Mouse (Mus musculus) heart, postnatal 0 days (tissue): ENCODE data around the gene Pdhb. TPM values are rescaled to one million over a fixed set of nuclear protein-coding genes. Genes with fewer than 3 reads are reported as not detected.

Experiments
- ATAC-seq: fragments of 200-750 bp; cut with Nextera tagmentation; 2 replicates; pipeline ENCODE4 v1.8.0; 2017; ENCODE audit warnings: low read depth, moderate number of reproducible peaks, moderate library complexity; ENCODE audit not compliant: insufficient read depth
- DNase-seq: peaks from one replicate; pipeline ENCODE4 v3.0.0-alpha.2; 2016; ENCODE audit warnings: low spot score
- H3K27ac ChIP-seq: fragments of 300-500 bp; sonication (generic); 2 replicates; pipeline ENCODE4 v1.5.1; 2014; ENCODE audit warnings: low read depth, mild to moderate bottlenecking
- H3K27me3 ChIP-seq: fragments of 300-500 bp; sonication (generic); 2 replicates; pipeline ENCODE4 v1.6.1; 2014; ENCODE audit warnings: low read length, mixed read lengths; ENCODE audit not compliant: control insufficient read depth, insufficient read depth
- H3K36me3 ChIP-seq: fragments of 300-500 bp; sonication (generic); replicated peaks from 2 replicates; pipeline ENCODE4 v1.6.1; 2014; ENCODE audit warnings: low read length, mixed read lengths; ENCODE audit not compliant: control insufficient read depth, insufficient read depth
- H3K4me1 ChIP-seq: fragments of 300-500 bp; sonication (generic); 2 replicates; pipeline ENCODE4 v1.6.1; 2014; ENCODE audit warnings: antibody characterized with exemption; ENCODE audit not compliant: control insufficient read depth, insufficient read depth
- H3K4me2 ChIP-seq: fragments of 300-500 bp; sonication (generic); 2 replicates; pipeline ENCODE4 v1.6.1; 2014; ENCODE audit warnings: low read depth, mild to moderate bottlenecking, low read length, moderate library complexity
- H3K4me3 ChIP-seq: fragments of 300-500 bp; sonication (generic); 2 replicates; pipeline ENCODE4 v1.5.1; 2014; ENCODE audit warnings: low read depth, low read length
- H3K9ac ChIP-seq: fragments of 300-500 bp; sonication (generic); replicated peaks from 2 replicates; pipeline ENCODE4 v1.6.1; 2014; ENCODE audit warnings: low read depth, low read length, mixed read lengths
- H3K9me3 ChIP-seq: fragments of 300-500 bp; sonication (generic); replicated peaks from 2 replicates; pipeline ENCODE4 v1.6.1; 2016; ENCODE audit warnings: low read length; ENCODE audit not compliant: control insufficient read depth
- CTCF ChIP-seq: IDR thresholded peaks from 2 replicates; pipeline ENCODE4 v1.5.1; 2016; ENCODE audit warnings: antibody characterized with exemption, control low read depth, low read depth
- EP300 ChIP-seq: IDR thresholded peaks from 2 replicates; pipeline ENCODE4 v1.6.1; 2016; ENCODE audit warnings: antibody characterized with exemption, low read depth
- WGBS: fragments of 180-500 bp; shearing (Covaris S2); extraction: QIAGEN DNeasy Blood & Tissue Kit; methylation state at CpG from one replicate; pipeline ENCODE4 v1.1.7; 2014; 5-methylcytosine and 5-hydroxymethylcytosine counted together
- polyA plus RNA-seq: library from polyadenylated mRNA; unstranded; fragments of >200 nt; fragmentation: Nextera tagmentation; extraction: Ambion mirVana; gene quantifications from 2 replicates; pipeline ENCODE4 v1.2.1, GENCODE M21; 2015
- total RNA-seq: library from RNA; depleted of rRNA; stranded (reverse); fragments of >200 nt; gene quantifications from 2 replicates; pipeline ENCODE4 v1.2.3, GENCODE M21; 2014; ENCODE audit warnings: low replicate concordance; rRNA removed

Pdhb gene
- total and polyA plus RNA-seq, 2 experiments from 2014 or later: 535 to 1,048 TPM

- Histone ChIP-seq H3K4me3 (no peak overlapping the region), H3K4me2 (no peak overlapping the region), H3K27ac (no peak overlapping the region), H3K9ac (no peak overlapping the region), H3K27me3 (no peaks in the 10 kb centered on the region), H3K36me3 (peaks cover 28% of the 10 kb centered on the region), H3K9me3 (no peaks in the 10 kb centered on the region), H3K4me1 (no peaks in the 10 kb centered on the region)
- DNase-seq (no peak), ATAC-seq (no peak)
- 91% methylated on average over 5 of the region's 5 CpGs for WGBS
- TF ChIP-seq EP300 (no peak), CTCF (no peak)
Observed at GRCm38 (mm10) chr14:8119454-8119853, 53.4 kb downstream of the Pdhb start.

GRCm38 (mm10) chr14:8117371-8117770 is 55.5 kb downstream of the Pdhb start:
- Histone ChIP-seq H3K27ac (no peak overlapping the region), H3K27me3 (no peaks in the 10 kb centered on the region), H3K4me2 (no peak overlapping the region), H3K4me3 (no peak overlapping the region), H3K36me3 (peaks cover 23% of the 10 kb centered on the region), H3K4me1 (0 out of 2 replicates have a peak, but pooled peaks cover under 1% of the 10 kb centered on the region), H3K9me3 (no peaks in the 10 kb centered on the region), H3K9ac (no peak overlapping the region)
- TF ChIP-seq EP300: no peak
- TF ChIP-seq CTCF: no peak
- ATAC-seq (no peak), DNase-seq (no peak)
- 88% methylated on average over 2 of the region's 2 CpGs for WGBS

Other genes starting within 250 kb of the Pdhb start
- gene Gm45521, start 215.7 kb downstream of the Pdhb start, total RNA-seq: not detected in 2 replicates
- gene Gm45521, start 215.7 kb downstream of the Pdhb start, polyA plus RNA-seq: not detected in 2 replicates
- gene Dnase1l3, start 178.5 kb downstream of the Pdhb start, total RNA-seq: not detected in 2 replicates
- 0.03 TPM in 2 replicates for gene Dnase1l3, start 178.5 kb downstream of the Pdhb start, polyA plus RNA-seq
- 2.2 and 2.5 TPM in 2 replicates for gene Abhd6, start 170.1 kb downstream of the Pdhb start, total RNA-seq
- 9.1 and 10.1 TPM in 2 replicates for gene Abhd6, start 170.1 kb downstream of the Pdhb start, polyA plus RNA-seq
- 22.7 and 61.8 TPM in 2 replicates for gene Rpp14, start 92.7 kb downstream of the Pdhb start, total RNA-seq
- 42.4 and 42.8 TPM in 2 replicates for gene Rpp14, start 92.7 kb downstream of the Pdhb start, polyA plus RNA-seq
- 14.5 and 23.7 TPM in 2 replicates for gene Pxk, start 74.8 kb downstream of the Pdhb start, total RNA-seq
- 26.2 and 28.9 TPM in 2 replicates for gene Pxk, start 74.8 kb downstream of the Pdhb start, polyA plus RNA-seq
- 5.8 and 7.9 TPM in 2 replicates for gene Kctd6, start 41.1 kb upstream of the Pdhb start, total RNA-seq
- 11.4 and 12.6 TPM in 2 replicates for gene Kctd6, start 41.1 kb upstream of the Pdhb start, polyA plus RNA-seq
- gene Acox2, start 86.3 kb upstream of the Pdhb start, total RNA-seq: 0.39 TPM in 1 of 2 replicates, not detected in the other
- gene Acox2, start 86.3 kb upstream of the Pdhb start, polyA plus RNA-seq: 0.15 TPM in 1 of 2 replicates, not detected in the other
- gene Fam107a, start 145.0 kb upstream of the Pdhb start, total RNA-seq: 3.2 and 5.0 TPM in 2 replicates
- 0.14 and 0.26 TPM in 2 replicates for gene Fam107a, start 145.0 kb upstream of the Pdhb start, polyA plus RNA-seq
- gene Oit1, start 205.7 kb upstream of the Pdhb start, total RNA-seq: not detected in 2 replicates
- gene Oit1, start 205.7 kb upstream of the Pdhb start, polyA plus RNA-seq: 0.82 TPM in 1 of 2 replicates, not detected in the other